Mouse (Mus musculus): ENCODE measurements around the gene Cd37.
A peak's percentile ranks its signal among the peaks of the same experiment; 100 is the strongest.

The Cd37 gene

DNA sequence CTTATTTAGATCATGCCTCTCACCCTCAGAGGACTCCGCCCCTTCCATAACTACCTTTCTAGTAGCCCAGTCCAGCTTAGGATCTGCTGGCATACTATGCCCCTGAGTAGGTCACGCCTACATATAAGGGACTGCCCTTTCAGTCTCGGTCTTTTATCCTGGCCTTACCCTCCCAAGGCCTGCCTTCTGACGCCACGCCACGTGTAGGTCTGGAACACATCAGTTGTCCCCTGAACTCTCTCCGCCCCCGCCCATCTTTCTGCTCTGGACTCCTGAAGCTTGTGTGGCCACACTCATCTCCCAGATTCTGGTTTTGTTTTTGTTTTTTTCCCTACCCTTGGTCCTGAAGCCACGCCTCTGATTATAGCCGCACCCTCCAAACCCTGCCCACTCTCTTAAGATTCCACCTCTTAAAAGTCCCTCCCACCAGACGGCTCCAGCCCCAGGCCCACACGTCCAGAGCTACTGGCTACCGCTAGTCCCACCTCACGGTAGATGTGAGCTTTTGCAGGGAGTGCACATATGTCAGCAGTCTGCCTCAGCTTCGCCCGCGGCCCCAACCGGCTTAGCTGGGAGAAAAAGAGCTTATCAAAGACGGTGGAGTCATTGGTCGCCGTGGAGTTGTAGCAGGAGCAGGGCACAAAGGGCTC lies 3.9 kb downstream of the Cd37 start:
- no peak for DNase-seq (ENCODE audit: low spot score)

GRCm38 (mm10) chr7:45234333-45234841 lies 4.5 kb downstream of the Cd37 start:
- no peak for DNase-seq (ENCODE audit: low spot score)

- peak; percentile 58 for DNase-seq (ENCODE audit: low spot score)
Measured at GRCm38 (mm10) chr7:45233580-45234332, 5.2 kb downstream of the Cd37 start.

DNA sequence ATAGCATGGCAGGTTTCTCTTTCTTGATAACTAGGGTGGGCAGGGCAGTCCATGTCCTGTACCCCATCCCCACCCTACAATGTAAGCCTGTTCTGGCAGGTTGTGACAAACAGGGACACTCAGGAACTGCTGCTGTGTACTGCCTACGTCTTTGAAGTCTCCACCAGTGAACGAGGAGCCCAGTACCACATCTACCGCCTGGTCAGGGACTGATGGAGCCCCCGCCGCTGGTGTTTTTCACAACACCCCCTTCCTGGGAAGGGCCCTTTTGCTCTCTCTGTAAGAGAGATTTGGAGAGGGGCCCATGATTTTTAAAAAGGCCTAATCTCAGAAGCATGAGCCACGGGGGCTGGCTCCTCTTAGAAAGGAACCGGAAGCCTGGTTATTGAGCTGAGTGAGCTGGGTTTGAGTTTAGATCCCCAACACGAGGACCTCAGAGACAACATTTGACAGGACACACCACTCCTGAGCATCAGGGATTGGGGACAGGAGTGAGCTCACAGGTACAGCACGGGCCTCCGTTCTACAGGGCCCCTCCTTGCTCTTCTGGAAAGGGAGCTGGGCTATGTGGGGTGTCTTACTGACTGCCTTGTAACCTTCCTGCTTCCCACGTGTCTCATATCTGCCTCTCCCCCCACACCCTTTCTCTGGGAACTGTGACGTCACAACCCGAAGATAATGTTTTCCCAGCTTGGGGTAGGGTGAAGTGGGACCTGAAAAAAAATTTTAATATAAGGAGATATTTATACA lies 6.0 kb downstream of the Cd37 start:
- DNase-seq (ENCODE audit: low spot score), result peak; percentile 42

DNA sequence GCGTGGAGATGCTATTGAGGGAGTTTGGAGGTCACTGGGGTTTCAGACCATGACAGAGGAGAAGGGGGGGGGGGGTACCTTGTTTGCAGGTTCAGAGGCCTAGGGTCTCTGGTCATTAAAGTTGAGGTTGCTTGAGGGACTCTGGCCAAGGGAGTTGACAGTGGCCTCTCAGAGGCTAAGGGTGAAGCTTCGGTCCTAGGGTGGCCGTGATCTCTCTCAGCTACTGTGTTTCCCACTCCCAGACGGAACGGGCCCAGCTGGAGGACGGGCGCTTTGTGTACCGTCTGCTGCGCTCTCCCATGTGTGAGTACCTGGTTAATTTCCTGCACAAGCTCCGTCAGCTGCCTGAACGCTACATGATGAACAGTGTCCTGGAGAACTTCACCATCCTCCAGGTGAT lies 7.0 kb downstream of the Cd37 start:
- no peak for DNase-seq (ENCODE audit: low spot score)

DNA sequence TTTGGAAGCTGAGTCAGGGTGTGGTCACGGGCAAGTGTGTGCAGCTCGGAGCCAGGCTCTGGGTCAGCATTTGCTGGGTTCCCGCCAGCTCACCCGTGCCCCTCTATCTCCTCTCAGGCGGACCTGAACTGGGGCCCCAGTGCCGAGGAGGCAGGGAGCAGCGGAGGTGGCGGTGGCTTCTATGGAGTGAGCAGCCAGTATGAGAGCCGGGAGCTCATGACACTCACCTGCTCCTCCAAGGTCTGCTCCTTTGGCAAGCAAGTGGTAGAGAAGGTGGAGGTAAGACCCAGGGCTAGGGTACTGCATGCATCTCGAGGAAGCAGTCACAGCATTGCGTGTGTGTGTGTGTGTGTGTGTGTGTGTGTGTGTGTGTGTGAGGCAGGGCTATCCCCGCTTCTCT lies 7.7 kb downstream of the Cd37 start:
- no peak for DNase-seq (ENCODE audit: low spot score)

- DNase-seq (ENCODE audit: low spot score), result no peak
Measured at GRCm38 (mm10) chr7:45229459-45230203, 9.3 kb downstream of the Cd37 start.

DNA sequence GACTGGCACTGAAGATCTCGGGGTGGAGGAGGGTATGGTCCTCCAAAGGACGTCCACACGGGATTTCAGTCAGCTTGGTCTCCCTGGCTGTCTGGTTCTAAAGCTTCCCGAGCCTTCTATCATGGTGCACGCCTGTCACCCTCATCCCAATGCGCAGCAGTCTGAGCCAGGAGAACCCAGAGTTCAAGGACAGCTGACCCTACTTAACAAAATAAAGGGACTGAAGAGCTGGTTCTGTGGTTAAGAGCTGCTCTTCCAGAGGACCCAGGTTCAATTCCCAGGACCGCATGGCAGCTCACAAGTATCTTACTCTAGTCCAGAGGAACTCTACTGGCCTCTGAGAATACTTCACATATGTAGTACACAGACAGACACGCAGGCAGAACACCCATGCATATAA lies 9.9 kb downstream of the Cd37 start:
- no peak for DNase-seq (ENCODE audit: low spot score)

- no peak for DNase-seq (ENCODE audit: low spot score)
Measured at GRCm38 (mm10) chr7:45228548-45228947, 10.4 kb downstream of the Cd37 start.

- no peak for DNase-seq (ENCODE audit: low spot score)
Measured at GRCm38 (mm10) chr7:45226421-45226820, 12.5 kb downstream of the Cd37 start.

GRCm38 (mm10) chr7:45224826-45225225 lies 14.1 kb downstream of the Cd37 start:
- no peak for DNase-seq (ENCODE audit: low spot score)

DNA sequence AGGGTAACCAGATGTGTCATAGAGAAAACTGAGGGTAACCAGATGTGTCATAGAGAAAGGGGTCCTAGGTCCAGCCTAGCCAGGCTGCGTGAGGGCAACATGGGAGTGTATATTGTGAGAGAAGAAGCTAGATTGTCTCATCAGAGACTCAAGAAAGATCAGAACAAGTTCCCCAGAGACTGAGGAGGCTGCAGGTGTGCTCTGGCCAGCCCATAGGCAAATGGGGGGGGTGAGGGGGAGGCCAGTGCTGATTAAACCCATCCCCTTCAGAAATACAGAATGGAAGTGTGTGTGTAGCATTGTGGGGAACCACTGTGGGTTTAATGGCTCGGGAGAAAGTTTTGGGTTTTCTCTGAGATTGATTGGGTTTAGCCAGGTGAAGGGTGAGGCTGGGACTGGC lies 17.2 kb downstream of the Cd37 start:
- no peak for DNase-seq (ENCODE audit: low spot score)

DNA sequence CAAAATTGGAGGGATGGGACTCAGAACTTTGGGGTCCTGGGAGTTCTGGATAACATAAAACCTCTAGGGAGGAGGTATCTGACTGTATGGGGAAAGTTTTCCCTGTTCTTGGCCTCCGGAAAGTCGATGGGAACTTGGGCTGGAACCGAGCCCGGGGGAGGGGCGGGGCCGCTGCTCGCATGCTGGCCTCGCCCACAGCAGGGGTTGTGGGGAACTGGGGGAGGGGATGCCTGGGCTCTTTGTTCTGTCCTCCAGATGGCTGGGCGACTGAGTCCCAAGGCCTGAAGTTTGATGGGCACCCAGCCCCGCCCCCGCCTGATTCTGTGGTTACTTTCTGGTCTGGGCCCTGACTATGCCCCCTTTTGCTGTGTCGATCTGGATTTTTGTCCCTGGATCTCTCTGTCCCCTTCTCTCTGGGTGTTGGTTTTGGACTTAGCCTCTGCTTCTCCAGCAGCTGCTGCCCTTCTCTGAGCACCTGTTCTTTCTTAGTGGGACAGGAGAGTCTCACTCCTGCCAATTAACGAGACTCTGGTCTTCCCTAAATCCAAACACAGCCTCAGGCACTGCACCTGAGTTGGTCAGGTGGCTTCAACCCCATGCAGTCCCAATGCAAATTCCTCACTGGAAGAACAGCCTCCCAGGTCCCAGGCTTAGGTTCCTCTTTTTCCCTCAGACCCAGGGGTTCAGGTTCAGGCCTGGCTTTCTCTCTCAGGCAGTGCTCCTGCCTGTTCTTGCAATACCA lies 22.3 kb downstream of the Cd37 start:
- no peak for DNase-seq (ENCODE audit: low spot score)

DNA sequence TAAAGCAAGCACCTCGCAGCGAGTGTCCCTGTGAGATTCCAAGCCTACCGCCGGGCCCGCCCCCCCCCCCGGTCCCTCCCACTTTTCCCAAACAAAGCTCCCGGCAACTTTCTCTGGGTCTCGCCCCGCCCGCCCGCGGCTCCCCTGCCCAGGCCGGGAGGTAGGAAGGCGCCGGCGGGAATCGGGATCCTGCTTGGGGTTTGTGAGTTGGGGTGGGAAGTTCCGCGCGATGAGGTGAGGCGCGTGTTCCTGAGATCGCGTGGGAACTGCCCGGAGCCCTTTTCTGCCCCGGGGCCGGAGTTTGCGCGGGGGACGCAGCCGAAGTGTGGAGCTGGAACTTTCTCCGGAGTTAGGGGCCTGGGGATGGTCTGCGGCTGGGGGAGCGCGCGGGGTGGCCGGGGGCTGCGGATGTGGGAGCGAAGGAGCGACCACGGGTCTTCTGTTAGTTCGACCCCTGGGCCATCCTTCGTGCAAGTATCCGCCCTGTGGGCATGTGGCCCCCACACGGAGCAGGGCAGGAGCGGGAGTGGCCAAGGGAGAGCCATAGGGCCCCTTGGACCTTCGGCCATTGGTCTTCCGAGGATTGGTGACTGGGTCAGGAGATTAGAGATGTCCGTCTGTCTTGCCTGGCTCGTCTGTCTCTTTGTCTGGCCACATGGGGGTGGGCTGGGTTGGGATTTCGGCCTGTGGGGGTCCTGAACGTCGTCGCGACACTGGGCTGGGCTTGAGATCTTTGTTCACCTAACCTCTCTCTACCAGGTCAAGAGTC lies 23.1 kb downstream of the Cd37 start, which contains the start of gene Tead2:
Gene Tead2 (plus strand): TSS at position 81 of the 769 bp plus-strand sequence.
- no peak for DNase-seq (ENCODE audit: low spot score)

GRCm38 (mm10) chr7:45213708-45214107 lies 25.2 kb downstream of the Cd37 start:
- no peak for DNase-seq (ENCODE audit: low spot score)

- DNase-seq (ENCODE audit: low spot score), result no peak
Measured at GRCm38 (mm10) chr7:45212356-45212755, 26.6 kb downstream of the Cd37 start.

GRCm38 (mm10) chr7:45211851-45212251 lies 27.1 kb downstream of the Cd37 start, which contains the start of gene Dkkl1:
TSS of gene Dkkl1 (minus strand) at chr7:45212147.
- DNase-seq (ENCODE audit: low spot score), result no peak

GRCm38 (mm10) chr7:45211070-45211469 lies 27.8 kb downstream of the Cd37 start:
- no peak for DNase-seq (ENCODE audit: low spot score)

DNA sequence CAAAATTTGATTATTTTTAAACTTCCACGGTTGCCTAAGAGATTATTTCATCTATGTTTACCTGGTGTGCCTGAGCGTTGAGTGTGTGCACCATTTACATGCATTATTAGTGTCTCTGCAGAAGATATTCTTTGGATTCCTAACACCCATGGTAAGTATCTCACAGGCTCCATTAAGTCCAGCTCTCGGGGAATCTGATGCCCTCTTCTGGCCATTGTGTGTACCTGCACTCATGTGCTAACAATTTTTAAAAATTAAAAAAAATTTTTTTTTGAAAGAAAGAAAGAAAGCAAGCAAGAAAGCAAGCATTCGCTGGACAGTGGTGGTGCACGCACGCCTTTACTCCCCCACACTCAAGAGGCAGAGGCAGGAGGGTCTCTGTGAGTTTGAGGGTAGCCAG lies 30.7 kb downstream of the Cd37 start:
- DNase-seq (ENCODE audit: low spot score), result no peak

GRCm38 (mm10) chr7:45204380-45205143 lies 34.4 kb downstream of the Cd37 start, which contains the start of gene Ccdc155:
TSS of gene Ccdc155 (minus strand) at chr7:45204892.
- peak; percentile 88 for DNase-seq (ENCODE audit: low spot score)
